Mouse (Mus musculus): ENCODE measurements at regions not wholly inside any gene's neighbourhood (a gene's known extent, or its start where the extent isn't known, plus 50 kb on each side); places are given as distances from the start of the nearest gene placed in this dataset.

- DNase-seq (ENCODE audit: low spot score in 2 of 2), result no peak
Observed at GRCm38 (mm10) chr13:113736468-113736867, 57.8 kb upstream of the Arl15 start.

- no peak for DNase-seq (ENCODE audit: low spot score in 2 of 2)
Observed at GRCm38 (mm10) chr13:113735611-113736285, 58.6 kb upstream of the Arl15 start.

- DNase-seq (ENCODE audit: low spot score in 2 of 2), result no peak
Observed at GRCm38 (mm10) chr13:113734134-113734794, 60.0 kb upstream of the Arl15 start.

GRCm38 (mm10) chr13:113733734-113734133, 60.6 kb upstream of the Arl15 start:
- no peak for DNase-seq (ENCODE audit: low spot score in 2 of 2)

GRCm38 (mm10) chr13:113730776-113731400, 63.4 kb upstream of the Arl15 start:
- DNase-seq (ENCODE audit: low spot score in 2 of 2), result no peak

- DNase-seq (ENCODE audit: low spot score in 2 of 2), result no peak
Observed at GRCm38 (mm10) chr13:113730062-113730775, 64.1 kb upstream of the Arl15 start.

- DNase-seq (ENCODE audit: low spot score in 2 of 2), result no peak
Observed at GRCm38 (mm10) chr13:113729574-113729973, 64.7 kb upstream of the Arl15 start.

- DNase-seq (ENCODE audit: low spot score in 2 of 2), result peak; percentile 57 to 75
Observed at GRCm38 (mm10) chr13:113728111-113728510, 64.6 kb upstream of the Hspb3 start.

GRCm38 (mm10) chr13:113724881-113725837, 61.7 kb upstream of the Hspb3 start:
- DNase-seq (ENCODE audit: low spot score in 2 of 2), result no peak

- DNase-seq (ENCODE audit: low spot score in 2 of 2), result no peak
Observed at GRCm38 (mm10) chr13:113715231-113715630, 51.8 kb upstream of the Hspb3 start.

GRCm38 (mm10) chr13:113713844-113714243, 50.4 kb upstream of the Hspb3 start:
- no peak for DNase-seq (ENCODE audit: low spot score in 2 of 2)
